Mouse (Mus musculus) central nervous system, embryonic 18 days (tissue): Measurements from ENCODE around the gene Drc1. TPM values are rescaled to one million over a fixed set of nuclear protein-coding genes. Genes with fewer than 3 reads are reported as not detected.

Experiments used
- polyA plus RNA-seq: library from polyadenylated mRNA; depleted of rRNA; stranded (reverse); fragments of >200 nt; gene quantifications from 2 replicates; pipeline ENCODE4 v1.2.3, GENCODE M21; 2012; rRNA removed

Gene Drc1
- 6.2 and 7.0 TPM in 2 replicates for polyA plus RNA-seq

GRCm38 (mm10) chr5:30281291-30281732 is at the start of gene Drc1:
TSS of gene Drc1 (plus strand) at chr5:30281388.

GRCm38 (mm10) chr5:30232271-30232971 is 48.8 kb upstream of the Drc1 start, which contains the start of gene Selenoi:
TSS of gene Selenoi (plus strand) at chr5:30232581.

Other genes starting within 250 kb of the Drc1 start
- gene Tyms, start 207.8 kb upstream of the Drc1 start, polyA plus RNA-seq: 24.6 and 28.8 TPM in 2 replicates
- 12.5 and 12.9 TPM in 2 replicates for gene Garem2, start 176.2 kb upstream of the Drc1 start, polyA plus RNA-seq
- gene 3110082J24Rik, start 175.3 kb upstream of the Drc1 start, polyA plus RNA-seq: 1.8 and 2.1 TPM in 2 replicates
- gene Hadha, start 126.2 kb upstream of the Drc1 start, polyA plus RNA-seq: 60.2 and 70.9 TPM in 2 replicates
- 42.0 and 47.0 TPM in 2 replicates for gene Hadhb, start 126.1 kb upstream of the Drc1 start, polyA plus RNA-seq
- not detected in 2 replicates for gene Adgrf3, start 75.7 kb upstream of the Drc1 start, polyA plus RNA-seq
- 48.1 and 49.8 TPM in 2 replicates for gene Selenoi, start 48.8 kb upstream of the Drc1 start, polyA plus RNA-seq
- 13.7 and 15.2 TPM in 2 replicates for gene Otof, start 180.5 kb downstream of the Drc1 start, polyA plus RNA-seq
- 0.67 and 0.70 TPM in 2 replicates for gene 1700001C02Rik, start 184.7 kb downstream of the Drc1 start, polyA plus RNA-seq